Mouse (Mus musculus) G1E (cell line): ENCODE measurements around the gene Def6. TPM values are rescaled to one million over a fixed set of nuclear protein-coding genes. Genes with fewer than 3 reads are reported as not detected.

ENCODE experiments used
- ATAC-seq: 2 replicates; pipeline ENCODE4 v1.8.0; 2016; ENCODE audit warnings: mild to moderate bottlenecking; ENCODE audit not compliant: insufficient number of reproducible peaks, poor library complexity, low FRiP score, severe bottlenecking; ENCODE audit errors: extremely low read depth
- DNase-seq: peaks from one replicate; pipeline ENCODE4 v3.0.0; 2012; ENCODE audit warnings: low spot score
- H3K27me3 ChIP-seq: 2 replicates; pipeline ENCODE4 v1.6.1; 2012; ENCODE audit warnings: mild to moderate bottlenecking, low read length, inconsistent platforms; ENCODE audit not compliant: insufficient read depth
- H3K36me3 ChIP-seq: replicated peaks from 2 replicates; pipeline ENCODE3; 2012; ENCODE audit warnings: mild to moderate bottlenecking, inconsistent platforms
- H3K4me1 ChIP-seq: 2 replicates; pipeline ENCODE4 v1.6.1; 2012; ENCODE audit warnings: low read depth, low read length, inconsistent platforms, mixed read lengths; ENCODE audit not compliant: insufficient read depth
- H3K4me3 ChIP-seq: 2 replicates; pipeline ENCODE4 v1.5.1; 2012; ENCODE audit warnings: low read depth, mild to moderate bottlenecking, inconsistent platforms, low read length, moderate library complexity, mixed read lengths
- H3K9me3 ChIP-seq: replicated peaks from 2 replicates; pipeline ENCODE4 v1.6.1; 2012; ENCODE audit warnings: inconsistent platforms
- CTCF ChIP-seq: IDR thresholded peaks from 2 replicates; pipeline ENCODE4 v1.5.1; 2012; ENCODE audit warnings: low read depth, low read length, inconsistent platforms, mixed read lengths
- GATA1 ChIP-seq: IDR thresholded peaks from 2 replicates; pipeline ENCODE4 v1.6.1; 2012; ENCODE audit warnings: borderline replicate concordance, low read length, inconsistent platforms, mixed read lengths
- GATA2 ChIP-seq: IDR thresholded peaks from 2 replicates; pipeline ENCODE4 v1.6.1; 2012; ENCODE audit warnings: low read depth, low read length, inconsistent platforms, borderline replicate concordance
- POLR2AphosphoS5 ChIP-seq: IDR thresholded peaks from 2 replicates; pipeline ENCODE4 v1.6.1; 2012; ENCODE audit warnings: low read depth, low read length, inconsistent platforms; ENCODE audit not compliant: insufficient replicate concordance
- TAL1 ChIP-seq: conservative IDR thresholded peaks from 2 replicates; pipeline ENCODE4 v1.6.1; 2012; ENCODE audit warnings: low read depth, low read length, inconsistent platforms, mixed read lengths
- polyA plus RNA-seq: library from polyadenylated mRNA; stranded (reverse); fragments of >175 nt; gene quantifications from 2 replicates; pipeline ENCODE4 v1.2.3, GENCODE M21; 2012
- total RNA-seq, 2 experiments: library from RNA; stranded (forward) in 1 of 2; stranded (reverse) in 1 of 2; fragments of 200-1000 nt in 1 of 2; fragments of >200 nt in 1 of 2; fragmentation: Nextera tagmentation in 1 of 2; gene quantifications; 2 replicates each; pipeline ENCODE4 v1.2.3; 2014 to 2017

Def6 gene
- total and polyA plus RNA-seq, 3 experiments = 38.5 to 308 (median 113) TPM

DNA sequence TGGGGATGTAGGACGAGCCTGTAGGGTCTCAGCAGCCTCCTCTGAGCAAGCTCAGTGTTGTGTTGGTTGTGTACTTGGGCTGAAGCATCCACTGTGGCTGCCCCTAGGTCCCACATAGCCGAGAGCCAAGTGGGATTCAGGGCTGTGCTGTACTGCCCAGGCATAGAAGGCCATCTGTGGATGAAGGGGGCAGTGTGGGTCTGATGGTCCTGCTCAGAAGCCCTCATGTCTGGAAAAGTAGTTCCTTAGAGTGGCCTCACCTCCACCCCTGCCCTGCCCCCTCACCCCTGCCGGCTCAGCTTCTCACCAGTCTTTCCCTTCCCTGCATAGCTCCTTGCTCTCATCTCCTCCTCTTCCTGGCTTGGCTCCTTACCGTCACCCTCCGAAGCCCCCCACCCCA is 48.1 kb downstream of the Def6 start:
- Histone ChIP-seq H3K27me3 (no peaks in the 10 kb centered on the region; the same call in 1 of the 2 replicates), H3K4me1 (peaks cover 39% of the 10 kb centered on the region), H3K4me3 (no peak overlapping the region), H3K9me3 (peaks cover 7% of the 10 kb centered on the region; the same call in 1 of the 2 replicates), H3K36me3 (peaks cover 52% of the 10 kb centered on the region)
- no peak for TF ChIP-seq GATA2
- no peak for TF ChIP-seq CTCF
- TF ChIP-seq POLR2AphosphoS5 = no peak
- TF ChIP-seq GATA1 = no peak
- no peak for TF ChIP-seq TAL1
- DNase-seq (no peak), ATAC-seq (no peak)

DNA sequence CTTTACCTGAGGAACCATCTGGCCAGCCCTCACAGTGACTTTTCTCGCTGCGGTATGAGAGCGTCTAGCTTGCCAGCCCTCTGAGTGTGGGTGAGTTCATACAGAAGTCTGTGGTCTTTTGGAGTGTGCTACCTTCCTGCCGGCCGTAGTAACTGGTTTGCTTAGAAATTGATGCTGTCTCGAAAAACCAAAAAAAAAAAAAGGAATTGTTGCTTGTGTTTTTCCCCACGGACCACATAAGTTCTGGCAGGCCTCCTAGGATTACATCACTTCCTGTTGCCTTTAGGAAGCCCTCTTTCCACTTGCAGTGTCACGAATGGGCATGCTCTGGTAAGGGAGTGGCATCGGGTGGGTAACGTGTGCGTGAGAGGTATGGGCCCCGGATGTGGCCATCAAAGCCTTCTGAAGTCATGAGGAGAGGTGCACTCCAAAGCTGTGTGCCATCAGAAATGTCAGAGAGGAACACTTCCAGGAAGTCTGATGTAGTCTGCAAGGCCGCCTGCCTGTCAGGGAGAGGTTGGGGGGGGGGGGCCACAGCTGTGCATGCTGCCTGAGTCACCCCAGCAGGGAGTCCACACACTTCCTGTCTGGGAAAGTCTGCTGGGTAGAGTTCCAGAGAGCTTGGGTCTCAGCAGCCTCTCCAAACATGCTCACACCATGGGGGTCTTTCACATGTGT is 49.2 kb downstream of the Def6 start:
- H3K4me3 ChIP-seq = no peak overlapping the region
- DNase-seq (peak; percentile 44), ATAC-seq (peak; percentile 34; the same call in 1 of the 2 replicates)
- peaks cover 55% of the 10 kb centered on the region for H3K36me3 ChIP-seq
- no peaks in the 10 kb centered on the region; the same call in 1 of the 2 replicates for H3K27me3 ChIP-seq
- H3K9me3 ChIP-seq = peaks cover 7% of the 10 kb centered on the region; the same call in 1 of the 2 replicates
- H3K4me1 ChIP-seq = peaks cover 39% of the 10 kb centered on the region
- TF ChIP-seq GATA2 (no peak), TAL1 (no peak), POLR2AphosphoS5 (no peak), CTCF (no peak), GATA1 (no peak)

DNA sequence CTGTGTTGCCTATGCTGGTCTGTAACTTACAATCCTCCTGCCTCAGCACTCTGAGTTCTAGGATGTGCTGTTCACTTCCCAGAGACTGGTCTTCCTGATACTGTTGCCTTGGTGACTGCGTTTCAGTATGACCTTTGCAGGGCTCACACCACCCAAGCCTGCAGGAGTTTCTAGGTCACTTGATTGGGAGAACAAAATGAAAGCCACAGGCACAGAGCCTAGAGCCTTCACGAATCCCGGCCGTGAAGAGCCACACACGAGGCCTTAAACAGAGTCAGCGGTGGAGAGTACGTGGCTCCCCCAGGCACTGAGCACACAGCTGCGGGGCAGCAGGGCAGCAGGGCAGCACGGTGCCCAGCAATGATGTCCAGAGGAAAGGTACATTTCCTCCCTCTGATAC is 50.7 kb downstream of the Def6 start:
- Histone ChIP-seq H3K36me3 (peaks cover 45% of the 10 kb centered on the region), H3K4me3 (no peak overlapping the region), H3K27me3 (no peaks in the 10 kb centered on the region; the same call in 1 of the 2 replicates), H3K9me3 (peaks cover 7% of the 10 kb centered on the region; the same call in 1 of the 2 replicates), H3K4me1 (peaks cover 32% of the 10 kb centered on the region)
- ATAC-seq (no peak), DNase-seq (no peak)
- no peak for TF ChIP-seq POLR2AphosphoS5
- no peak for TF ChIP-seq GATA1
- no peak for TF ChIP-seq GATA2
- no peak for TF ChIP-seq CTCF
- TF ChIP-seq TAL1 = no peak

DNA sequence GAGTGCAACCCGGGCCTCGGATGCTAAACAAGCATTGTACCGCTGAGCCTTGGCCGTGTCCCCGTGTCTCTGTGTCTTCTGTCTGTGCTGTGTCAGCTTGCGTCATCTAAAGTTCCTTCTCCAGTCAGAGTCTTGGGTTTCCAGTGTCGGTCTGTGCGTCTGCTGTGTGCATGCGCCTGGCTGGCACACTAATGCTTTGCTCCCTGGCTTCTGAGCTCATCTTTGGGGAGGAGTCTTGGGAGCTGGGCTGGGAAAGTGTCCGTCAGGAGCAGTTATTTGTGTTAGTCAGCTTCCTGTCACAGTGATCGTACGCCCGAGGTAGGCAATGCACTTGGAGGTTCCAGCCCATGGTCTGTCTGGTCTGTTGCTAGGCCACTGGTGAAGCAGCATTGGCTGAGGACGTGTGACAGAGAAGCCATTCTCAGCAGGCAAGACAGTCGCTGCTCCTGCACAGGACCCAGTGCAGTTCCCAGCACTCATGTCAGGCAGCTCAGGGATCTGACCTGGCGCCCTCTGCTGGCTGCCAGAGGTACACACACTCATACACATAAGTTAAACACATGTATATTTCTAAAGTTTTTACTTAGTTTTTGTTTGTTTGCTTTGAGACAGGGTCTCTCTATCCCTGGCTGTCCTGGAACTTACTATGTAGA is 52.4 kb downstream of the Def6 start:
- Histone ChIP-seq H3K36me3 (peaks cover 55% of the 10 kb centered on the region), H3K4me3 (no peak overlapping the region), H3K4me1 (peaks cover 27% of the 10 kb centered on the region), H3K27me3 (no peaks in the 10 kb centered on the region; the same call in 1 of the 2 replicates), H3K9me3 (peaks cover 7% of the 10 kb centered on the region; the same call in 1 of the 2 replicates)
- ATAC-seq (no peak), DNase-seq (no peak)
- no peak for TF ChIP-seq TAL1
- peak; percentile 73 for TF ChIP-seq CTCF

DNA sequence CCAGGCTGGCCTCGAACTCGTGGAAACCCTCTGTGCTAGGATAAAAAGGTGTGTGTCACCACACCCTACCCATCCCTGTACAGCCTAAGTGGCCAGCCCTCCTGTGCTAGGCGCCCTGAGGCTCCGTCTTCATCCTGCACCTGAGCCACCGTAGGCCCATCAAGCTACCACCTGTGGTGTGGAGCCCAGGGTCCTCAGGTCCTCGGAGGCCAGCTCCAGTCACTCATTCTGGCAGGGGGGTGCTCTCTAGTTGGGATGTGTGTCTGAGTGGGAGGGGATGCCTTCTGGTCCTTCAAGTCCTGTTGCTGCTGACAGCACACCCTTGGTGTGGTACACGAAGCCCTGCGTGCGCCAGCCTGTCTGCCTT is 52.9 kb downstream of the Def6 start:
- TF ChIP-seq GATA1 = no peak
- TF ChIP-seq TAL1 = no peak
- TF ChIP-seq POLR2AphosphoS5 = no peak
- no peak for TF ChIP-seq GATA2
- TF ChIP-seq CTCF = no peak
- Histone ChIP-seq H3K9me3 (peaks cover 7% of the 10 kb centered on the region; the same call in 1 of the 2 replicates), H3K4me3 (no peak overlapping the region), H3K4me1 (peaks cover 22% of the 10 kb centered on the region), H3K27me3 (no peaks in the 10 kb centered on the region; the same call in 1 of the 2 replicates), H3K36me3 (peaks cover 59% of the 10 kb centered on the region)
- DNase-seq = no peak
- ATAC-seq = no peak

DNA sequence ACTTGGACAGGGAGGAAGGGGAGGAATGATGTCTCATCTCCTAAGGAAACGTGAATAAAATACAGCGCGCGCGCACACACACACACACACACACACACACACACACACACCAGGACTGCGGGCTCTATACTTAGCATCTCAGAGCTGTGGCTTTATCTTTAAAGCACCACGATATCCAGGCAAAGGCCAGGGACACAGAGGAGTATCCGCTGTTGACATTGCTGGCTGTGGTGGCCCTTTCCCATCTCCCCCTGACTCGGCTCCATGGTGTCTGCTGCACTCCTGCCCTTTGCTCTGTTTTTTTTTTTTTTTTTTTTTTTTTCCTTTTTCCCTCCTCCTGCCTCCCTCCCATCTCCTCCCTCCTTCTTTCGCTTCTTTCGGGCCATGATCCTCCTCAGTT is 54.2 kb downstream of the Def6 start:
- ATAC-seq = no peak
- Histone ChIP-seq H3K27me3 (no peaks in the 10 kb centered on the region; the same call in 1 of the 2 replicates), H3K36me3 (peaks cover 62% of the 10 kb centered on the region), H3K9me3 (peaks cover 7% of the 10 kb centered on the region; the same call in 1 of the 2 replicates), H3K4me3 (no peak overlapping the region), H3K4me1 (peaks cover 10% of the 10 kb centered on the region)
- no peak for DNase-seq
- no peak for TF ChIP-seq GATA1
- no peak for TF ChIP-seq POLR2AphosphoS5
- no peak for TF ChIP-seq CTCF
- TF ChIP-seq GATA2 = no peak
- no peak for TF ChIP-seq TAL1
